Mouse (Mus musculus) retina, postnatal 7 days (tissue): ENCODE measurements around the gene Atp5g3.
"Not testable (repeated sequence)": the region's sequence is repeated elsewhere in the genome, so short reads cannot be mapped to it uniquely, and the experiment has no call there.

Source experiments
- DNase-seq: peaks from one replicate; pipeline ENCODE4 v3.0.0-alpha.2; 2012; ENCODE audit warnings: low read depth, low spot score

The Atp5g3 gene

DNA sequence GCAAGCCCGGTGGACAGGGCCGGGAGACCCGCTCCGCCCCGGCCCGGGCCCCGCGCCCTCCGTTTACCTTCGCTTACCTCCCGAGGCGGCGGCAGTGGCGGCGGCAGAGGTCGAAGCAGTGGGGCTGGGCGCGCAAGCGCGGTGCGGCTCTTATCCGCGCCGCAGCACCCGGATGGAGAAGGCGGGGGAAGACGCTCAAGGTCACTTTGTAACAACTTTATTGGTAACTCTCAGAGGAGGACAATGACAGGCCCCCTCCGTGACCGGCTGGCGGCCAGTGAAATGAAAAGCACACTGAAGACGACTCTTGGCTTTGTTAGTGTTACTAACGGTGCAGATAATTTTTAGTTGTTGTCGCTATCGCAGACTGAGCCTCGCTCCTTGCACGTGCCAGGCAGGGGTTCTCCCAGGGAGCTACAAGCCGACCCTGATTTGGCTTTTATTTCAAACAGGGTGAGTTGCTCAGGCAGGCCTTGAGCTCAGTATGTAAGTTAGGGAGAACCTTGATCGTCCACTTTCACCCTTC, at the start of gene Atp5g3:
TSS of gene Atp5g3 (minus strand) at position 152 of the 526 bp plus-strand sequence.
- DNase-seq: peak; percentile 90

DNA sequence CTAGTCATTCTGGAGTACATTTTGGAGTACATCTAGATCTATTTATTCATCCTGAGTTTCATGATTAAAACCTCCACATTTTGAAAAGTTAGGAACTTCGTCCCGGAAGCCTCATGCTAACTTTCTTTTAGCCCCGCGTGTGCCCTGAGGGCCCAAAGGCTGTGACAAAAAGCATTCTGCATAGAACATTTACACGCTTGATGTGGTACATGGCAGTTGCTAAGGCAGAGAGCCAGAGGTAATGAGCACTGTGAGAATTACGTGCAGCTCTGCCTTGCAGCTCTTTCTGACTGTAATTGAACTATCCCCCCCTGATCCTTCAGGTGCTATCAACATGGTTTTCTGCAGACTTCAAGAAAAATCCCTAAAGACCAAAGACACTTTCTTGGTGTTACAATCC, 47.2 kb upstream of the Atp5g3 start:
- no peak for DNase-seq

DNA sequence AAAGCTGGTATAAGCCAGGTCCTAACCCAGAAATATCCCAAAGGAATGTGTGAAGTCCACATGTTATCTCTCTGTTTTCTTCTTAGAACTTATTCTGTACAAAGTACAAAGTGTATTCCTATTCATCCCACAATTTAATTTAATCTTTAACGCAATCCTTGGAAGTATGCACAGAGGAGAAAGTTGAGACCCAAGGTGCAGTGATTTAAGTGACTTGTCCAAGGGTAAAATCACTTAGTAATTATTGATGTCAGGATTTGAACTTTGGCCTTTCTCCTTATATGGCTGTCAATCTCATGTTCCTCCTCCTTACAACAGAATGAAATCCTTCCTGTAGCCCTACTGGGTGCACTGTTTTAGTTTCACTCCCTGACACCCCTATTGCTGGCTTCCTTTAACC, 42.5 kb upstream of the Atp5g3 start:
- no peak for DNase-seq

DNA sequence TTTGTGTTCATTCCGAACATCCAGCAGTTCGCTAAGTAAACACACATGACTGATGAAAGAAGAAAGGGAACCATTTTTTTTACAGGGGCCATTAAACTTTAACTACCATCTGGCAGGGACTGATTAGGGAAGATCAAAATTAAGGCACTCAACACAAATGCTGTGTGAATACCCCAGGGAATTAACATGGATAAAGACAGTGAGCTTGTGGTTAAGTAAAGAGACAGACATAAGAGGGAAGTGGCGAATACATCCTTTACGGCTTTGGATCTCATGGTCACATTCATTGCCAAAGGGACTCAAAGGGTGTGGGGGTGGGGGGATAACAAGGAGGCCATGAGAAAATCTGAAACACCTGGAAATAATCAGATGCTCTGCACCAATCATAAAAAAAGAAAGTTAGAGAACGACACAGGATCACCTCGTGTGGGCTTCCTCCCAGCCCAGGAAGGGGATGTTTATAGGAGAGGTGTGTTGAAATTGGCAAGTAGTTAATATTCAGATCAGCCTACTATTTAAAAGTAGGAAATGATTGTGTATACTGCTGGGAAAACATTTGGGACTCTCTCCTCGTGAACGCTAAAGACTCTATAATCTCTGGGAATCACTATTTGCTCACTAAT, 41.6 kb upstream of the Atp5g3 start:
- DNase-seq: no peak

DNA sequence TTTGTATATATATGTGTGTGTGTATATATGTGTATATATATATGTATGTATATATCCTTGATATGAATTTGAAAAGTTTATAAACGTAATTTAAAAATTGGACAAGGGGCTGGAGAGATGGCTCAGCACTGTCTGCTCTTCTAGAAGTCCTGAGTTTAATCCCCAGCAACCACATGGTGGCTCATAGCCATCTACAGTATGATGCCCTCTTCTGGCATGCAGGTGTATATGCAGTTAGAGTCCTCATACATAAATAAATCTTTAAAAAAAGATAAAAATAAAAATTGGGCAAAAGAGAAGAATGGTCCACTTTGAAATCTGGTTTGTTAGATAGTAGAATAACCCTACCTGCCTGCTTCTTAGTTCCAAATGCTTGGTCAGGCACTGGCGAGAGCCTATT, 36.2 kb upstream of the Atp5g3 start:
- DNase-seq: no peak

DNA sequence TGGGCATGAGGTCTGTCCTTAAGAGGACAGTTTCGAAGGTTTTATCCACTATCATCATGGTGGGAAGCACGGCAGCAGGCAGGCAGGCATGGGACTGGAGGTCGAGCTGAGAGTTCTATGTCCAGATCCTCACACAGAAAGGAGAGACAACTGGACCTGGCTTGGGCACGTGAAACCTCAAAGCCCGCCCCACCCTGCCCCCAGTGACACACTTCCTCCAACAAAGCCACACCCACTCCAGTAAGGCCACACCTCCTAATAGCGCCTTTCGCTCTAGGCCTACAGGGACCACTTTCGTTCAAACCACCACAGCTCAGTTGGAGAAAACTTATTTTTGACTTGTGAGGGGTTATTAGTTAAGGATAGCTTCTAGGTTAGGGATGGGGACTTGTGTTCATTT, 32.6 kb upstream of the Atp5g3 start:
- no peak for DNase-seq

DNA sequence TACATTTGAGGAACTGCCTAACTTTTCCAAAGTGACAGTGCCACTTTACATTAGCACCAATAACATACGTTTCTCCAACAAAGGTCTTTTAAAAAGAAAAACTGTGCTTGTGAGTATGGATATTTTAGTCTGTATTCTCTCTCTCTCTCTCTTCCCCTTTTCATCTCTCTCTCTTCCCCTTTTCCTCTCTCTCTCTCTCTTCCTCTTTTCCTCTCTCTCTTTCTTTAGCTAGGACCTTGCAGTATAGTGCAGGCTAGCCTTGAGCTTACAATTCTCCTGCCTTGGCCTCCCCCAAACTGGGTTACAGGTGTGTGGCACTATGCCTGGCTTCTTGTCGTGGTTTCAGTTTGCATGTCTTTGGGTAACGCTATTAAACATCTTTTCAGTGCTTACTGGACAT, 31.7 kb upstream of the Atp5g3 start:
- DNase-seq: no peak

DNA sequence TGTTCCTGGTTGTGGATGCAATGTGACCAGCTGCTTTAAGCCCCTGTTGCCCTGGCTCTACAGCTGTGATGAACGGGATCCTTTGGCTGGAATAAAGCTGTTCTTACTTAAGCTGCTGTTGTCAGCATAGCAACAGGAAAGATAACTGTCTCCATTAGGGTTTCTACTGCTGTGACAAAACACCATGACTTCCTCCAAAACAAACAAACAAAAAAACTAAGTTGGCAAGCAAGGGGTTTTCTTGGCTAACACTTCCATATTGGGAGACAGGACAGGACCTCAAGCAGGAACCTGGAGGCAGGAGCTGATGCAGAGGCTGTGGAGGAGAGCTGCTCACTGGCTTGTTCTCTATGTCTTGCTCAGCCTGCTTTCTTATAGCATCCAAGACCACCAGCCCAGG, 30.2 kb upstream of the Atp5g3 start:
- no peak for DNase-seq

DNA sequence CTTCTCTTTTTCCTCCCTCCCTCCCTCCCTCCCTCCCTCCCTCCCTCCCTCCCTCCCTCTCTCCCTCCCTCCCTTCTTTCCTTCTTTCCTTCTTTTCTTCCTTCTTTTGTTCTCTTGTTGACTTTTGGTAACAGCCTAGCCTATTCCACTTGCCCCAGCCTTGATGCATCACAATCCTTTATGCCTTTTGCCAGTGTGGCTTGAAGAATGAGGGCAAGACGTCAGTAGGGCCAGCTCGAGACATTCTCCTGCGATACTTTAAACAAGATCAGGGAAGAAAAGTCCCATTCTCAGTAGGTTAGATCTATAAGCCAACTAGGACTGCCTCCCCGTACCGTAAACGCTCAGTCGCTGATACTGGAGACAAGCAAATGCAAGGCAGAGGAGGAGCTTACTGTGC, 29.3 kb upstream of the Atp5g3 start:
- no peak for DNase-seq

DNA sequence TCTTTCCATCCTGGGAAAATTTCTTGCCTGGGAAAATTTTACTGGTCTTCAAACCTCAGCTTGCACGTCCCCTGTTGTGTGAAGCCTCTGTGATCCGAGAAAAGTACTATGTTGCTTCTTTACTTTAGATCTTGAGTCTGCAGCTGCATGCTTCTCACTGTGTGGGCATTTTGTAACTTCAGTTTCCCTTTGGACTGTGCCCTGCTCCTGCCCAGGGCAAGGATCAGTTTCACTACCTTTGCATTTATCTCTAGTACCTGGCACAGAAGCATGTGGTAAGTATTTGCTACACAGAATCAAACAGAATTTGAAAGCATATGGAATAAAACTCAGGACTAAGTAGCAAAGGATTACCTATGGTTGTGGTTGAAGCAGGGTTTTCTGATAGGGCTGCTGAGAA, 27.8 kb upstream of the Atp5g3 start:
- no peak for DNase-seq

DNA sequence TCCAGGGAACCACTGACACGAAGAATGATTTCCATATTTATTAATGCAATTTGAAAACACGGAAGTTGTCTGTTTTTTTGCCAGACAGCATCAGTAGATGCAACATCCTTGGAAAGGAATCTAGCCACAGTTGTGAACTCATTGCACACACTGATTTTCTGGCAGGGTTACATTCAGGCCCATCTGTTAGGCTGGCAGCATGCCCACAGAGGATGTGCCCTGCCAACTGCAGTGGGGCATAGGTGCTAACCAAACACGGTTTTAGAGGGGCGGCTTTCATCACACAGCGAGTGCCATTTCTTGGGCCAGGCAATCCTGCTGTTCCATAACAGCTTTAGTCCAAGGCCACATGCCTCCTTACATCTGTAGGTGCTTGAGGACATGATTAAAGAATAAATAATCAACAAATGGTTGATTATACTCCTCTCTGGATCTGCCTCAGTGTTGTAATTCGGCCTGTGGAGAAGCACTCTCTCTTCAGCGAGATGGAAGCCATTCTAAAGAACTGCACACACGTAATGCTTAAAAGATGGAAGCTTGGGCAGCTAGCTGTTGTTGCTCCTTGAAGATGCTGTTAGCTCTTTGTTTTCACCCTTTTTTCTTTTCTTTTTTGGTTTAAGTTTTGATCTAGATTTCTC, 21.7 kb upstream of the Atp5g3 start:
- peak; percentile 46 for DNase-seq

DNA sequence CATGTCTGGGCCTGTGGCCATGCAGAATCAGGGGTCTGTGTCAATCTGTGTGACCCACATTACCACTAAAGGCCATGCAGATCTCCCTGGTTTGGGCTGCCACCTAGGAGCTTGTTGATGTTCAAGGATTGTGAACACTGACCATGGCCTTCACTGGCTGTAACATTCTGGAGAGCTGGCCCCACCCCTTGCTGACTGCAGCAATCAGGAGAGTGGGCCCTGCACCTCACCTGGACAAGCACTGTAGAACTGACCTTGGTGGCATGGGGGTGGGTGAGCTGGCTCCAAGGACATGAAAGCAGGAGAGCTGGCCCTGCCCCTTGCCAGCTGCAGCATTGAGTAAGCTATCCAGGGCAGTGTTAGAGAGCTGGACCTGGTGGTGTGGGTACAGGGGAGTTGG, 16.6 kb upstream of the Atp5g3 start:
- no peak for DNase-seq

DNA sequence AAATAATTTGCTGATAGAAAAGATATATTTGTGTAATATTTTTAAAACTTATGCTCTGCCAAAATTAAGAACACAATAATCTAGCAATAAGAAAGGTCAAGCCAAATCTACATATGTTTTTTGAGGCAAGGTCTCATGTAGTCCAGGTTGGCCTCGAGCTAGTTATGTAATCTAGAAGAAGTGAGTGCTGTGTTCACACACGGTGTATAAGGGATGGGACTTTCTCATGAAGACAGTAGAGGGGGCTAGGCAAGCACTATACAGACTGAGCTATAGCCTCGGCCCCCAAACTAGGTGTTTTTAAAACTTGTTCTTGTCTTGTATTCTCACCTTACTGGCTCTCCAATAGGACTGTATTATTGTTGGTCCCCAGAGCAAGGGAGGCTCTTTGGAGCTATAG, 14.4 kb upstream of the Atp5g3 start:
- DNase-seq: no peak

DNA sequence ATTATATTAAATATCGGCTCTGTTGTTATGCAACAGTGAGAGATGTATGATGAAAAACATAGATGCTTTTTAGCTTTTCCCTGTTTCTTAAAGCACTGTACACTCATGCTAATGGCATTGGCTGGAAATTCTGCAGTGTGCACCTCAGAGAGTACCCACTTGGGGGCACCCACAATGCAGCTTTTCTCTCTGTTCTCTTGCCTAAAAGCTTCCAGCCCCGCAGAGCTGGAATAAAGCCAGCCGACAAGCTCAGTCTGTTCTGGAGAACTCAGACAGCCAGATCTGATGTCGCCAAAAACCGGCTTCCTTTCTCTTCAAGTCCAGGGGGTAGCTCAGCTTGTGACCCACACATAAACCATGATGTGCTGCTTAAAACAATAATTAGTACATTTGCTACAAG, 14.0 kb upstream of the Atp5g3 start:
- peak; percentile 59 for DNase-seq

DNA sequence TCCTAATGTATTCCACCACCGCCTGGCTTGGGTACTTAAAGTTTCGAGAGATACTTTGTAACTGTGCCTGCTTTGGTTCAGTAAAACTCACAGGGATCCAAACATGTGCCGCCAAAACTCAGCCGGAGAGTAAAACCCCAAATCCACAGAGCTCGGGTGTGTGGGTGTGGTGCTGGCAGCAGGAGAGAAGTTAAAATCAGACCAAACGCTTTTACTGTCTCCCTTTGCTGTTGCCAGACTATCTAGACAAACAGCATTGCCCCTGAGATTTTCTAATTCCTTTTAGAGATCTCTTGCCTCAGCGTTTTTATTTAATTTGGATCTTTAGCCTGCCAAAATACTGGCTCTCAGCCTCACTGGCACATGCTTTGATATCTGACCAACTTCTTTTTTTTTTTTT, 8.5 kb upstream of the Atp5g3 start:
- no peak for DNase-seq

DNA sequence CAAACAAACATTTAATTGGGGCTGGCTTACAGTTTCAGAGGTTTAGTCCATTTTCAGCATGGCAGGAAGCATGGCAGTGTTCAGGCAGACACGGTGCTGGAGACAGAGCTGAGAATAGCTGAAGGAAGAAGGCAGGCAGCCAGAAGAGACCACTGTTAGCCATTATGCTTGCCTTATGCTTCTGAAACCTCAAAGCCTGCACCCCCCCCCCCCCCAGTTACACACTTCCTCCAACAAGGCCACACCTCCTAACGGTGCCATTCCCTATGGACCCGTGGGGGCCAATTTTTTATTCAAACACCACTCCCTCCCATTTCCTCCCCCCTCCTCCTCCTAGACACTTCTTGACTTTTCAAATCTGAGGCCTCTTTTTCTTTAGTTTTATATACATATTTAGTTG, 1.1 kb upstream of the Atp5g3 start:
- no peak for DNase-seq

DNA sequence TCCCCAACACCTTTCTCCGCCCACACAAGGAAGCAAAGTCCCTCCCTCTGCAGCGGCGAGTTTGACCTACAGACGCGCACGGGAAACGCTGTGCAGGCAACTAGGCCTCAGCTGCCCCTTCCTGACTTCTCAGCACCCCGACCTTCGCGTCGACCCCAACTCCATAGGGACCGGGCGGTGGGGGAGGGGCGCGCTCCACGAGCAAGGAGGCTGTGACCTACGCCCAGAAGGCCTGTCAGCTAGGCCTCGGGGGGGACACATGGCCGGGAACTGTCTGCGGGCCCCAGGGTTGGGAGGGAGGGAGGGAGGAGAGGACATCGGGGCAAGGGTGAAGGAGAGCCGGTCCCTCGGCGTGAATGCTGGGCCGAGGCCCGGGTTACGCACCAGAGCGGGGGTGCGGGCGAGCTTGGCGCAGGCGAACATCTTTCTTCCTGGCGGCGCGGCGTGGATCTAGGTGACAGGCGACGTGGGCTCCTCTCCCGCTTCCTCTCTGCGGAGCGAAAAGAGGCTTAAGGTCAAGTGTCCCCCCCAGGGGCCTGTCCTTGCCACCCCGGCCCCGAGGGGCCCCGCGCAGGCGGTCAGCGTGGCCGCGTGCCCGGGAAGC, 453 bp downstream of the Atp5g3 start:
- no peak for DNase-seq

DNA sequence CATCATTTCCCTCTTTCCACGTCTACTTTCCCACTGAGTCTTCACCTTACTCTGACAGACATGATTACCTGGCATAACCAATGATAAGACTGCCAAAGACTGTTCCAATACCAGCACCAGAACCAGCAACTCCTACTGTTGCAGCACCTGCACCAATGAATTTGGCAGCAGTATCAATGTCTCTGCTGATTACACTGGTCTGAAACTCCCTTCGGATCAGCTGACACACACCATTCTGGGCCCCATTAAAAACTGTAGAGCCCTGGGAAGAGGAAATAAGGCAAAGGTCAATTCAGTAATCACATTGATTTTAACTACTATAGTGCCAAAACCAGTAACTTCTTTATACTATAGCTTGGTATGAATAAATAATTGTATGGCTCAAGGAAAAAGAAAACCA, 2.0 kb downstream of the Atp5g3 start:
- no peak for DNase-seq

DNA sequence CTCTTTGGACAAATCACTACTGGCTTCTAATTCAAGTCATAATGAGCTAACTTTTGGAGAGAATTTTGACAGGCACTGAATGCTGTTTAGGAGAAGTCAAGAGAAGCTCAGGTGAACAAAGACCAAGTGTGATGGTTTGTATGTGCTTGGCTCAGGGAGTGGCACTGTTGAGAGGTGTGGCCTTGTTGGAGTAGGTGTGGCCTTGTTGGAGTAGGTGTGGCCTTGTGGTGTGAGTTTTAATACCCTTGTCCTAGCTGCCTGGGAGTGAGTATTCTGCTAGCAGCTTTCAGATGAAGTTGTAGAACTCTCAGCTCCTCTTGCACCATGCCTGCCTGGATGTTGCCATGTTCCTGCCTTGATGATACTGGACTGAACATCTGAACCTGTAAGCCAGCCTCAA, 6.4 kb downstream of the Atp5g3 start:
- DNase-seq: not testable (repeated sequence)

DNA sequence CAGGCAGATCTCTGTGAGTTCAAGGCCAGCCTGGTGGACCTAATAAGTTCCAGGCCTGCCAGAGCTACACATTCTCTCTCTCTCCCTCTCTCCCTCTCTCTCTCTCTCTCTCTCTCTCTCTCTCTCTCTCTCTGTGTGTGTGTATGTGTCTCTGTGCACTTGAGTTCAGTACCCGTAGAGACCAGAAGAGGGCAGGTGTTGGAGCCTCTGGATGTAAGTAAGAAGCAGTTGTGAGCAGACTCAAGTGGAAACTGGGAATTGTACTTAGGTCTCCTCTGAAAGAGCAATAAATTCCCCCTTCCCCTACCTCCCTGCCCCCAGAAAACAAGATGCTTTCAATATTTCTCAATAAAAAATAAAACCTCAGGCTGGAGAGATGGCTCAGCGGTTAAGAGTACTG, 7.6 kb downstream of the Atp5g3 start:
- DNase-seq: no peak

DNA sequence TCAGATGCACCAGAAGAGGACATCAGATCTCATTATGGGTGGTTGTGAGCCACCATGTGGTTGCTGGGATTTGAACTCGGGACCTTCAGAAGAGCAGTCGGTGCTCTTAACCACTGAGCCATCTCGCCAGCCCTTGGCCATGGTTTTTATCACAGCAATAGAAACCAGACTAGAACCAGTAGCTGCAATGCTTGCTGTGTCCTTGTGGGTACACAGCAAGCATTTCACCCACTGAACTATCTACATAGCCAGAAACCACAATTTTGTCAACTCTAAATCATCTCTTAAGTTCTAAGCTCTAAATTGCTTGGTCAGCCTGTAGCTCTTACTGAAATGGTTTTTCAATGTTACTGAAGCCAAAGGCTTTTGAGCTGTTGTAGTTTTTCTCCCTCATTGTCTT, 8.8 kb downstream of the Atp5g3 start:
- not testable (repeated sequence) for DNase-seq

DNA sequence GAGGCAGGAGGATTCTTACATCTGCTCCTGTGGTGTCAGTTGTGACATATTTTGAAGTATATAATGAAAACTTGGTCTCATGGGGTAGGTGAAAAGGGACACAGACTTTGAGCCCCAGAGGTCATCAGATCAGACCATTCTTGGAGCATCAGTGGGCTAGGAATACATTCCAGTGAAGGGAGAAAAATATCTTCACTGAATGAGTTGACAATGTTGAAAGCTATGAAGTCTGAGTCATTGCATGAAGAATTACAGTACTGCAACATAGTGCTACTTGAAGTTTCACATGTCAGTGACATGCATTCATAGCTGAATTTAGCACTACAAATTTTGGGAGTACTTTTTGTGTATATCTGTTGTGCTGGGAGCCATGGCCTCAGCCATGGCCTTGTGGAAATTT, 10.0 kb downstream of the Atp5g3 start:
- no peak for DNase-seq

DNA sequence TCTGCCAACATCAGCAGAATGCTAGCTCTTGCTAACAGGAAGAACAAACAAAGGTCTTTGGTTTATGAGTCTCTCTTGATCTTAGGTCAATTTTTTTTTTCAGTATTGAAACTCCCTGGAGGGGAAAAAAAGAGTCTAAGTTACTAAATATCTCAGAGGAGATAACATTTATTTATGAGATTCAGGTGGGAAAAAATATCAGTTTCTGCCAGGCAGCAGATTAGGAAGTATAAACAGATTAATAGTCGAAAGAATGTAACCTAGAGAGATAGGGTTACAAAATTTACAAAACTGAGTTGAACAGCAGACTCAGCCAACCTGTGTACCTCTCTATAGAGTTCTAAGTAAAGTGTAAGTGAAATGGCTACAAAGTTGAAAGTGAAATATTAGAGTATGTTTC, 10.8 kb downstream of the Atp5g3 start:
- no peak for DNase-seq
